8 mouse cellular contexts compared by ENCODE assay signal in genomic region chr1:181888801-181889200, GRCm38 (mm10). TPM values are rescaled to one million over a fixed set of nuclear protein-coding genes. Genes with fewer than 3 reads are reported as not detected.
DNase-seq lines count a peak whose midpoint lies in the region; ATAC-seq and TF ChIP-seq lines count a peak whose summit lies in the region.

No protein-coding gene starts in this region.

- H3K4me3 ChIP-seq in embryonic facial prominence, embryonic 14.5 days (ENCODE audit: low read depth, low read length): no peak overlapping the region
- H3K4me3 ChIP-seq in heart, embryonic 10.5 days: no peak overlapping the region
- H3K4me3 ChIP-seq in kidney, embryonic 14.5 days (ENCODE audit: low read length): no peak overlapping the region
- H3K4me3 ChIP-seq in limb, embryonic 14.5 days (replicated peaks; ENCODE audit: low read length): no peak overlapping the region
- H3K4me3 ChIP-seq in midbrain, postnatal 0 days (ENCODE audit: low read depth, low read length): no peak overlapping the region

- DNase-seq in 3T3-L1 (ENCODE audit: low read depth, low spot score): peak; percentile 86
- DNase-seq in adrenal gland, postnatal 36 days: peak; percentile 90
- DNase-seq in embryonic facial prominence, embryonic 14.5 days (ENCODE audit: low spot score): peak; percentile 82
- DNase-seq in heart, embryonic 10.5 days (ENCODE audit: low spot score): peak; percentile 94
- peak; percentile 81 for DNase-seq in limb, embryonic 14.5 days (ENCODE audit: low spot score)
- peak; percentile 88 for DNase-seq in midbrain, postnatal 0 days (ENCODE audit: low spot score)
- DNase-seq in spleen, postnatal 10 days (ENCODE audit: low spot score in 2 of 2): peak; percentile 87

- no peaks in the 10 kb centered on the region for H3K4me1 ChIP-seq in embryonic facial prominence, embryonic 14.5 days (ENCODE audit: control insufficient read depth, insufficient read depth, low read length)
- H3K4me1 ChIP-seq in heart, embryonic 10.5 days: peaks cover 13% of the 10 kb centered on the region
- H3K4me1 ChIP-seq in kidney, embryonic 14.5 days (ENCODE audit: control insufficient read depth, insufficient read depth, low read length): no peaks in the 10 kb centered on the region
- H3K4me1 ChIP-seq in limb, embryonic 14.5 days (ENCODE audit: control insufficient read depth, insufficient read depth, low read length): no peaks in the 10 kb centered on the region
- H3K4me1 ChIP-seq in midbrain, postnatal 0 days (ENCODE audit: insufficient read depth, low read length): no peaks in the 10 kb centered on the region

- no peaks in the 10 kb centered on the region for H3K9me3 ChIP-seq in embryonic facial prominence, embryonic 14.5 days (ENCODE audit: control insufficient read depth, low read length)
- H3K9me3 ChIP-seq in heart, embryonic 10.5 days: no peaks in the 10 kb centered on the region
- no peaks in the 10 kb centered on the region for H3K9me3 ChIP-seq in kidney, embryonic 14.5 days (ENCODE audit: control insufficient read depth, low read length)
- H3K9me3 ChIP-seq in limb, embryonic 14.5 days (ENCODE audit: control insufficient read depth, low read length): no peaks in the 10 kb centered on the region
- no peaks in the 10 kb centered on the region for H3K9me3 ChIP-seq in midbrain, postnatal 0 days (ENCODE audit: low read length)

- 6% methylated on average over 11 of the region's 11 CpGs for WGBS in embryonic facial prominence, embryonic 14.5 days
- 8% methylated on average over 11 of the region's 11 CpGs for WGBS in heart, embryonic 10.5 days
- WGBS in kidney, embryonic 14.5 days: 7% methylated on average over 11 of the region's 11 CpGs
- 4% methylated on average over 11 of the region's 11 CpGs for WGBS in limb, embryonic 14.5 days
- WGBS in midbrain, postnatal 0 days: 4% methylated on average over 11 of the region's 11 CpGs

- peak; percentile 100 for TF ChIP-seq CTCF in midbrain, postnatal 0 days (IDR thresholded peaks at IDR 0.05)

- ATAC-seq in embryonic facial prominence, embryonic 14.5 days (ENCODE audit: low read depth): peak; percentile 77
- ATAC-seq in kidney, embryonic 14.5 days (ENCODE audit: low FRiP score, low TSS enrichment): peak; percentile 64; the same call in 1 of the 2 replicates
- ATAC-seq in limb, embryonic 14.5 days (ENCODE audit: low FRiP score, low read depth): peak; percentile 51
- ATAC-seq in midbrain, postnatal 0 days (ENCODE audit: low FRiP score): peak; percentile 77

- H3K4me2 ChIP-seq in embryonic facial prominence, embryonic 14.5 days (ENCODE audit: low read depth, low read length): no peak overlapping the region
- no peak overlapping the region for H3K4me2 ChIP-seq in kidney, embryonic 14.5 days (replicated peaks; ENCODE audit: low read depth, low read length)
- H3K4me2 ChIP-seq in limb, embryonic 14.5 days (replicated peaks; ENCODE audit: low read depth, low read length, severe bottlenecking): no peak overlapping the region; the same call in 1 of the 2 replicates
- H3K4me2 ChIP-seq in midbrain, postnatal 0 days (ENCODE audit: low read depth, low read length, poor library complexity, severe bottlenecking): no peak overlapping the region

- no peak overlapping the region for H3K9ac ChIP-seq in embryonic facial prominence, embryonic 14.5 days (ENCODE audit: low read depth, low read length)
- no peak overlapping the region for H3K9ac ChIP-seq in kidney, embryonic 14.5 days (ENCODE audit: low read depth, low read length)
- no peak overlapping the region for H3K9ac ChIP-seq in limb, embryonic 14.5 days (ENCODE audit: low read depth, low read length, severe bottlenecking)
- H3K9ac ChIP-seq in midbrain, postnatal 0 days (replicated peaks; ENCODE audit: low read length, poor library complexity, severe bottlenecking): no peak overlapping the region

- no peaks in the 10 kb centered on the region for H3K36me3 ChIP-seq in embryonic facial prominence, embryonic 14.5 days (ENCODE audit: control insufficient read depth, insufficient read depth, low read length)
- H3K36me3 ChIP-seq in heart, embryonic 10.5 days: no peaks in the 10 kb centered on the region
- H3K36me3 ChIP-seq in kidney, embryonic 14.5 days (ENCODE audit: control insufficient read depth, insufficient read depth, low read length): no peaks in the 10 kb centered on the region
- H3K36me3 ChIP-seq in limb, embryonic 14.5 days (ENCODE audit: control insufficient read depth, insufficient read depth, low read length): no peaks in the 10 kb centered on the region
- H3K36me3 ChIP-seq in midbrain, postnatal 0 days (ENCODE audit: insufficient read depth, low read length): no peaks in the 10 kb centered on the region

- H3K27ac ChIP-seq in embryonic facial prominence, embryonic 14.5 days (replicated peaks; ENCODE audit: low read depth, low read length): no peak overlapping the region
- no peak overlapping the region for H3K27ac ChIP-seq in heart, embryonic 10.5 days
- no peak overlapping the region for H3K27ac ChIP-seq in kidney, embryonic 14.5 days (ENCODE audit: low read depth, low read length)
- H3K27ac ChIP-seq in limb, embryonic 14.5 days (replicated peaks; ENCODE audit: low read depth, low read length): no peak overlapping the region
- H3K27ac ChIP-seq in midbrain, postnatal 0 days (ENCODE audit: low read depth, low read length): no peak overlapping the region

- TF ChIP-seq POLR2A in limb, embryonic 14.5 days (IDR thresholded peaks at IDR 0.05; ENCODE audit: borderline replicate concordance, extremely low read depth, insufficient read depth, insufficient read length): peak; percentile 29; the same call in 1 of the 2 replicates

- no peaks in the 10 kb centered on the region for H3K27me3 ChIP-seq in embryonic facial prominence, embryonic 14.5 days (replicated peaks; ENCODE audit: control insufficient read depth, insufficient read depth, low read length)
- no peaks in the 10 kb centered on the region for H3K27me3 ChIP-seq in heart, embryonic 10.5 days (ENCODE audit: insufficient read depth, poor library complexity, severe bottlenecking)
- no peaks in the 10 kb centered on the region for H3K27me3 ChIP-seq in kidney, embryonic 14.5 days (ENCODE audit: control insufficient read depth, insufficient read depth, low read length)
- H3K27me3 ChIP-seq in limb, embryonic 14.5 days (ENCODE audit: control insufficient read depth, insufficient read depth, low read length): no peaks in the 10 kb centered on the region
- H3K27me3 ChIP-seq in midbrain, postnatal 0 days (ENCODE audit: insufficient read depth, low read length): no peaks in the 10 kb centered on the region

RNA-seq across cellular contexts. Expression of gene Lbr, which starts 46.0 kb away (rescaled TPM):
- 10 to 100 TPM; 20.5 to 22.7 TPM for total RNA-seq in adrenal gland, postnatal 36 days (2021)
- 98.1 and 107 TPM in 2 replicates for polyA plus RNA-seq in embryonic facial prominence, embryonic 14.5 days (2014; fragmentation: Nextera tagmentation; extraction: Ambion mirVana)
- polyA plus RNA-seq in heart, embryonic 10.5 days (2016; fragmentation: Nextera tagmentation; extraction: Ambion mirVana): 126 and 128 TPM in 2 replicates
- 92.2 and 129 TPM in 2 replicates for polyA plus RNA-seq in kidney, embryonic 14.5 days (2014; fragmentation: Nextera tagmentation; extraction: Ambion mirVana)
- 45.0 and 52.8 TPM in 2 replicates for polyA plus RNA-seq in limb, embryonic 14.5 days (2012; rRNA removed)
- polyA plus RNA-seq in limb, embryonic 14.5 days (2014; fragmentation: Nextera tagmentation; extraction: Ambion mirVana): 112 and 115 TPM in 2 replicates
- 22.1 and 22.3 TPM in 2 replicates for total RNA-seq in midbrain, postnatal 0 days (2014; rRNA removed)
- polyA plus RNA-seq in midbrain, postnatal 0 days (2015; fragmentation: Nextera tagmentation; extraction: Ambion mirVana): 20.2 and 20.3 TPM in 2 replicates
